Mouse (Mus musculus) MEL (cell line): ENCODE data around the gene Ccdc141.

Experiments
- CHD1 ChIP-seq: IDR thresholded peaks from 2 replicates; pipeline ENCODE4 v1.6.1; 2012; ENCODE audit warnings: low read depth, mild to moderate bottlenecking, inconsistent platforms, low read length, improper control_type of control experiment
- CHD2 ChIP-seq: IDR thresholded peaks from 2 replicates; pipeline ENCODE4 v1.6.1; 2011; ENCODE audit warnings: low read length, improper control_type of control experiment
- CTCF ChIP-seq, 3 experiments: IDR thresholded peaks in 2 of 3; conservative IDR thresholded peaks in 1 of 3; 2 replicates each; pipeline ENCODE4 v1.5.1; 2011 to 2012; ENCODE audit warnings: low read length in 3 of 3, low read depth in 2 of 3, mild to moderate bottlenecking in 2 of 3, improper control_type of control experiment in 1 of 3, inconsistent platforms in 1 of 3, mixed read lengths in 1 of 3, moderate library complexity in 1 of 3; ENCODE audit not compliant: control insufficient read depth in 1 of 3, insufficient read depth in 1 of 3, poor library complexity in 1 of 3, severe bottlenecking in 1 of 3
- E2F4 ChIP-seq: IDR thresholded peaks from 2 replicates; pipeline ENCODE4 v1.6.1; 2011; ENCODE audit warnings: low read depth, low read length, improper control_type of control experiment, borderline replicate concordance
- ETS1 ChIP-seq: IDR thresholded peaks from 2 replicates; pipeline ENCODE4 v1.6.1; 2012; ENCODE audit warnings: low read depth, mild to moderate bottlenecking, inconsistent platforms, low read length, improper control_type of control experiment, moderate library complexity
- GABPA ChIP-seq: IDR thresholded peaks from 2 replicates; pipeline ENCODE4 v1.6.1; 2012; ENCODE audit warnings: low read depth, mild to moderate bottlenecking, inconsistent platforms, low read length, improper control_type of control experiment, moderate library complexity
- MAZ ChIP-seq: IDR thresholded peaks from 2 replicates; pipeline ENCODE4 v1.6.1; 2012; ENCODE audit warnings: low read depth, mild to moderate bottlenecking, inconsistent platforms, low read length, improper control_type of control experiment
- NELFE ChIP-seq: IDR thresholded peaks from 2 replicates; pipeline ENCODE4 v1.6.1; 2011; ENCODE audit warnings: low read depth, low read length, improper control_type of control experiment
- POLR2A ChIP-seq, 2 experiments: IDR thresholded peaks; 2 replicates each; pipeline ENCODE4 v1.6.1; 2011 to 2012; ENCODE audit warnings: low read length in 2 of 2, mild to moderate bottlenecking in 2 of 2, control low read depth in 1 of 2, improper control_type of control experiment in 1 of 2, low read depth in 1 of 2, moderate library complexity in 1 of 2; ENCODE audit not compliant: control insufficient read depth in 1 of 2, insufficient read depth in 1 of 2, poor library complexity in 1 of 2
- POLR2AphosphoS5 ChIP-seq: IDR thresholded peaks from 2 replicates; pipeline ENCODE4 v1.6.1; 2012; ENCODE audit warnings: low read depth, borderline replicate concordance, mild to moderate bottlenecking, inconsistent platforms, low read length, moderate library complexity, mixed read lengths
- TAL1 ChIP-seq: IDR thresholded peaks from 2 replicates; pipeline ENCODE4 v1.6.1; 2012; ENCODE audit warnings: mild to moderate bottlenecking, inconsistent platforms, low read length, moderate library complexity, mixed read lengths
- TBP ChIP-seq: IDR thresholded peaks from 2 replicates; pipeline ENCODE4 v1.8.0; 2011; ENCODE audit warnings: low read depth, low read length, improper control_type of control experiment

- TF ChIP-seq TAL1 = no peak
- TF ChIP-seq ETS1 = no peak
- no peak for TF ChIP-seq MAZ
- TF ChIP-seq POLR2A (IDR thresholded peaks at IDR 0.05; ENCODE audit: control insufficient read depth in 1 of 2, insufficient read depth in 1 of 2, low read depth in 1 of 2, low read length in 2 of 2, poor library complexity in 1 of 2) = no peak
- no peak for TF ChIP-seq CHD2
- no peak for TF ChIP-seq CTCF (IDR thresholded peaks at IDR 0.05 in 2 of 3, conservative IDR thresholded peaks at IDR 0.05 in 1 of 3; ENCODE audit: control insufficient read depth in 1 of 3, insufficient read depth in 1 of 3, low read depth in 2 of 3, low read length in 3 of 3, poor library complexity in 1 of 3, severe bottlenecking in 1 of 3)
- no peak for TF ChIP-seq E2F4
- no peak for TF ChIP-seq POLR2AphosphoS5
- no peak for TF ChIP-seq GABPA
- no peak for TF ChIP-seq TBP
- TF ChIP-seq CHD1 = no peak
- no peak for TF ChIP-seq NELFE
Observed at GRCm38 (mm10) chr2:77186912-77187311, 16.5 kb upstream of the Ccdc141 start.
